Mouse (Mus musculus) hindbrain, embryonic 11.5 days (tissue): ENCODE data around the gene Ccer2. TPM values are rescaled to one million over a fixed set of nuclear protein-coding genes. Genes with fewer than 3 reads are reported as not detected.

Experiments used
- ATAC-seq: fragments of 200-750 bp; cut with Nextera tagmentation; 2 replicates; pipeline ENCODE4 v1.8.0; 2017; ENCODE audit warnings: mild to moderate bottlenecking, moderate TSS enrichment, moderate library complexity; ENCODE audit not compliant: low FRiP score
- DNase-seq: peaks from one replicate; pipeline ENCODE4 v3.0.0-alpha.2; 2015; ENCODE audit warnings: low spot score
- H3K27ac ChIP-seq: fragments of 300-500 bp; sonication (generic); 2 replicates; pipeline ENCODE4 v1.5.1; 2014; ENCODE audit warnings: mild to moderate bottlenecking, low read depth, low read length
- H3K27me3 ChIP-seq: fragments of 300-500 bp; sonication (generic); 2 replicates; pipeline ENCODE4 v1.6.1; 2014; ENCODE audit warnings: mild to moderate bottlenecking, low read length, moderate library complexity, mixed read lengths; ENCODE audit not compliant: control insufficient read depth, insufficient read depth
- H3K36me3 ChIP-seq: fragments of 300-500 bp; sonication (generic); 2 replicates; pipeline ENCODE4 v1.6.1; 2014; ENCODE audit warnings: mild to moderate bottlenecking, low read length, moderate library complexity, mixed read lengths; ENCODE audit not compliant: control insufficient read depth, insufficient read depth
- H3K4me1 ChIP-seq: fragments of 300-500 bp; sonication (generic); replicated peaks from 2 replicates; pipeline ENCODE4 v1.6.1; 2014; ENCODE audit warnings: low read length, mixed read lengths; ENCODE audit not compliant: control insufficient read depth, insufficient read depth
- H3K4me2 ChIP-seq: fragments of 300-500 bp; sonication (generic); replicated peaks from 2 replicates; pipeline ENCODE4 v1.6.1; 2014; ENCODE audit warnings: mild to moderate bottlenecking, low read depth, low read length
- H3K4me3 ChIP-seq: fragments of 300-500 bp; sonication (generic); 2 replicates; pipeline ENCODE4 v1.5.1; 2014; ENCODE audit warnings: low read depth, low read length
- H3K9ac ChIP-seq: fragments of 300-500 bp; sonication (generic); 2 replicates; pipeline ENCODE4 v1.6.1; 2014; ENCODE audit warnings: low read depth, low read length
- H3K9me3 ChIP-seq: fragments of 300-500 bp; sonication (generic); 2 replicates; pipeline ENCODE4 v1.6.1; 2016; ENCODE audit warnings: low read length; ENCODE audit not compliant: control insufficient read depth
- WGBS: fragments of 180-500 bp; shearing (Covaris S2); extraction: QIAGEN DNeasy Blood & Tissue Kit; methylation state at CpG from one replicate; pipeline ENCODE4 v1.1.7; 2014; 5-methylcytosine and 5-hydroxymethylcytosine counted together
- polyA plus RNA-seq: library from polyadenylated mRNA; unstranded; fragments of >200 nt; fragmentation: Nextera tagmentation; extraction: Ambion mirVana; gene quantifications from 2 replicates; pipeline ENCODE4 v1.2.1, GENCODE M21; 2014

The Ccer2 gene
- polyA plus RNA-seq: 0.97 and 1.2 TPM in 2 replicates

GRCm38 (mm10) chr7:28756079-28756478 lies at the start of gene Ccer2:
Gene Ccer2 (plus strand): TSS chr7:28756174.
- no peaks in the 10 kb centered on the region for H3K4me1 ChIP-seq
- no peaks in the 10 kb centered on the region for H3K9me3 ChIP-seq
- no peak within 1 kb of the TSS for H3K9ac ChIP-seq
- H3K4me2 ChIP-seq: peak within 1 kb of the TSS; percentile 26
- no peak for ATAC-seq
- peaks cover 7% of the 10 kb centered on the region for H3K27me3 ChIP-seq
- WGBS: 6% methylated on average over 17 of the region's 17 CpGs
- no peak for DNase-seq
- no peaks in the 10 kb centered on the region for H3K36me3 ChIP-seq
- H3K27ac ChIP-seq: no peak within 1 kb of the TSS
- H3K4me3 ChIP-seq: no peak within 1 kb of the TSS; the same call in 1 of the 2 replicates

GRCm38 (mm10) chr7:28709454-28709853 lies 46.5 kb upstream of the Ccer2 start:
- no peaks in the 10 kb centered on the region for H3K9me3 ChIP-seq
- H3K4me2 ChIP-seq: no peak overlapping the region
- H3K27me3 ChIP-seq: no peaks in the 10 kb centered on the region
- DNase-seq: no peak
- H3K27ac ChIP-seq: no peak overlapping the region
- H3K36me3 ChIP-seq: no peaks in the 10 kb centered on the region
- H3K4me3 ChIP-seq: no peak overlapping the region
- H3K4me1 ChIP-seq: no peaks in the 10 kb centered on the region
- no peak for ATAC-seq
- H3K9ac ChIP-seq: no peak overlapping the region

DNA sequence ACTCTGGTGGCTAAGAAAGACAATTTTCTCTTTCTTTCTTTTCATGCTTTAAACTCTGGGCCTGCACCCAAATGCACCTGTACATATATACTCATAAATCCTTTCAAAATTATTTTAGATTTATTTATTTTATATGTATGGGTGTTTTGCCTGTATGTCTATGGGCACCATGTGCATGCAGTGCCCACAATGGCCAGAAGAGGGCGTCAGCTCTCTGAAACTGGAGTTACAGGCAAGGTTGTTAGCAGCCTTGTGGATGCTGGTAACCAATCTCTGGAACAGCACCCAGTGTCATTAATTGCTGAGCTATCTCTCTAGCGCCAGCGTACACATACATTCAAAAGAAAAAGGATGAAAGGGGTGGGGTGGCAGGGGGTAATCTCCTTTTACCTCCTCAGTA lies 45.0 kb upstream of the Ccer2 start:
- Histone ChIP-seq H3K9ac (no peak overlapping the region), H3K27ac (no peak overlapping the region)
- 69% methylated on average over 3 of the region's 3 CpGs for WGBS

DNA sequence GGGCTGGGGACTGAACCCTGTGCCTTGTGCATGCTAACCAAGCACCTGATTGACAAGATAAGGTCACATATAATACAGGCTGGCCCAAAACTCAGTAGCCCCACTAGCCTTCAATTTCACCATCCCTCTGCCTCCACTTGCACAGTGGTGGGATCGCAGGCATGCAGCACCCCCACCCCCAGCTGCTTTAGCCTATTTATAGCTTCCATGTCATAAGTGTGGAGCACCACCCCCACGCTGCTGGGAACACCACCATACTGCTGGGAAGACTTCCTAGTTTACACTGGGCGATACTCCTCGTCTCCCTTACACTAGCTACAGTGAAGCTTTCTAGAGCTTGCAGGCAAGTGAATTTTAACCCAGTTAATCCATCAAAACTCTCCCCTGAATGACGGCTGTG lies 41.3 kb upstream of the Ccer2 start:
- Histone ChIP-seq H3K9ac (no peak overlapping the region), H3K27ac (no peak overlapping the region), H3K9me3 (no peaks in the 10 kb centered on the region), H3K4me3 (no peak overlapping the region), H3K36me3 (no peaks in the 10 kb centered on the region), H3K4me2 (no peak overlapping the region), H3K4me1 (no peaks in the 10 kb centered on the region), H3K27me3 (no peaks in the 10 kb centered on the region)
- 85% methylated on average over 5 of the region's 5 CpGs for WGBS
- DNase-seq (no peak), ATAC-seq (no peak)

More for the DNA sequence above, 45.0 kb upstream of the Ccer2 start:
- H3K9me3 ChIP-seq: no peaks in the 10 kb centered on the region
- H3K27me3 ChIP-seq: no peaks in the 10 kb centered on the region
- no peaks in the 10 kb centered on the region for H3K4me1 ChIP-seq
- no peak overlapping the region for H3K4me3 ChIP-seq
- ATAC-seq (no peak), DNase-seq (no peak)
- H3K36me3 ChIP-seq: no peaks in the 10 kb centered on the region
- H3K4me2 ChIP-seq: no peak overlapping the region

DNA sequence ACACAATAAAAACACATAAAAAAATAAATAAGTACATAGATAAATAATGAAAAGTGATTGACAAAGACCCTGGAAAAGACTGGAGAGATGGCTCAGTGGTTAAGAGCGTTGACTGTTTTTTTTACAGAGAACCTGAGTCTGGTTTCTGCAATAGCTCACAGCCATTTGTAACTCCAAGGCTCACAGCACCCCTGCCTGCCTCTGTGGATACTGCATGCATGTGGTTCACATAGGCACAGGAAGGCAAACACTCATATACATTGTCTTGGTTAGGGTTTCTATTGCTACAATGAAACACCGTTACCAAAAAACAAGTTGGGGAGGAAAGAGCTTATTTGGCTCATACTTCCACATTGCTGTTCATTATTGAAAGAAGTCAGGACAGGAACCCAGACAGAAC lies 40.4 kb upstream of the Ccer2 start:
- H3K9ac ChIP-seq: no peak overlapping the region
- H3K36me3 ChIP-seq: no peaks in the 10 kb centered on the region
- H3K4me2 ChIP-seq: no peak overlapping the region
- no peaks in the 10 kb centered on the region for H3K4me1 ChIP-seq
- H3K27ac ChIP-seq: no peak overlapping the region
- no peaks in the 10 kb centered on the region for H3K27me3 ChIP-seq
- H3K9me3 ChIP-seq: no peaks in the 10 kb centered on the region
- WGBS: 94% methylated on average over 2 of the region's 2 CpGs
- no peak for ATAC-seq
- no peak for DNase-seq
- H3K4me3 ChIP-seq: no peak overlapping the region

- Histone ChIP-seq H3K4me2 (peak within 1 kb of the TSS; percentile 68), H3K27ac (no peak within 1 kb of the TSS), H3K9ac (peak within 1 kb of the TSS; percentile 62), H3K36me3 (no peaks in the 10 kb centered on the region), H3K9me3 (no peaks in the 10 kb centered on the region), H3K4me3 (peak within 1 kb of the TSS; percentile 41), H3K27me3 (no peaks in the 10 kb centered on the region), H3K4me1 (no peaks in the 10 kb centered on the region)
- ATAC-seq (peak; percentile 72), DNase-seq (peak; percentile 74)
- 4% methylated on average over 32 of the region's 36 CpGs for WGBS
These were observed 39.2 kb upstream of the Ccer2 start, which contains the start of gene Fbxo17 for GRCm38 (mm10) chr7:28716590-28717281. Gene Fbxo17 (plus strand): TSS chr7:28716804.

DNA sequence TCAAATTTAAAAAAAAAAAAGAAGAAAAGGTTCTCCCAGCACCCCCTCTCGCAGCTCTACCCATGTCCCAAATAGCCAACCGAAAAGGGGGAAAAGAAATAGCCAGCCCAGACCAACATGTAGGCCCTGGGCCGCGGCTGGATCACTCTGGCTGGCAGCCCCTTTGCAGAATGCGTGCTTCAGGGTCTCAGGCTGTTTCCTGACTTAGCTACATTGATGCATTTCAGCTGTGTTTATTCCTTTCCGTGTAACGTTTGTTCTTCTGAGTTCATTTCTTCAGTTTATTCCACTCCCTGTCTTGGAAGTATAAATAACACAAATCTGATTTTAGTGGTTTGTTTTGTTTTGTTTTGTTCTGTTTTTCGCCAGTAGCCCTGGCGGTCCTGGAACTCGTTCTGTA lies 38.2 kb upstream of the Ccer2 start:
- Histone ChIP-seq H3K9me3 (no peaks in the 10 kb centered on the region), H3K27ac (no peak overlapping the region), H3K4me3 (no peak overlapping the region), H3K36me3 (no peaks in the 10 kb centered on the region), H3K4me2 (no peak overlapping the region), H3K27me3 (no peaks in the 10 kb centered on the region), H3K9ac (no peak overlapping the region), H3K4me1 (no peaks in the 10 kb centered on the region)
- ATAC-seq: no peak
- WGBS: 89% methylated on average over 10 of the region's 10 CpGs
- no peak for DNase-seq

- no peaks in the 10 kb centered on the region for H3K36me3 ChIP-seq
- H3K27me3 ChIP-seq: no peaks in the 10 kb centered on the region
- no peak overlapping the region for H3K4me3 ChIP-seq
- DNase-seq (no peak), ATAC-seq (no peak)
- H3K9ac ChIP-seq: no peak overlapping the region
- H3K4me1 ChIP-seq: no peaks in the 10 kb centered on the region
- H3K27ac ChIP-seq: no peak overlapping the region
- H3K9me3 ChIP-seq: no peaks in the 10 kb centered on the region
- H3K4me2 ChIP-seq: no peak overlapping the region
- WGBS: 61% methylated on average over 4 of the region's 4 CpGs
These were observed 36.8 kb upstream of the Ccer2 start for GRCm38 (mm10) chr7:28719159-28719558.

- DNase-seq (no peak), ATAC-seq (no peak)
- no peaks in the 10 kb centered on the region for H3K4me1 ChIP-seq
- 95% methylated on average over 2 of the region's 2 CpGs for WGBS
- H3K9me3 ChIP-seq: no peaks in the 10 kb centered on the region
- H3K27me3 ChIP-seq: no peaks in the 10 kb centered on the region
- H3K27ac ChIP-seq: no peak overlapping the region
- no peak overlapping the region for H3K4me2 ChIP-seq
- no peaks in the 10 kb centered on the region for H3K36me3 ChIP-seq
- no peak overlapping the region for H3K4me3 ChIP-seq
- no peak overlapping the region for H3K9ac ChIP-seq
These were observed 36.3 kb upstream of the Ccer2 start for GRCm38 (mm10) chr7:28719650-28720049.
